In the genomic region with DNA sequence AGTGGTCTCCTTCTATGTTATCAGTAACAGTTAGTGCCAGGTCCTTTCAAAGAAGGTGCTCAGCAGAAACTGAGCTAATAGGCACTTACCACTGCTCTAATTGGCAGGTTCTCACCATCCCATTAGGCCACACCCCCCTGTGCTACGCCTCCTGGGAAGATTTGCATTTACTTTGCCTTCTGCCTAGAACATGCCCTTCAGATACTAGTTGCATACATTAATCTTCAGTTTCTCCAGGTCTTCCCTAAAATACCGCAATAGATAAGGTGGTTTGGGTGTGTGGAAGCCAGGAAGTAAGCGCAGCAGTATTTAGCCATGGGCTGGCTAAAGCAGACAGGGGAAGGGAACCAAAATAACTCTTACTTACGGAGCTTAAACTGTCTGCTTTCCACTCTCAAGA, we compare ENCODE assay signal across 23 mouse cellular contexts. TPM values are rescaled to one million over a fixed set of nuclear protein-coding genes. Genes with fewer than 3 reads are reported as not detected.
DNase-seq lines count a peak whose midpoint lies in the region; ATAC-seq and TF ChIP-seq lines count a peak whose summit lies in the region.
"Had no signal": no experiment of that assay in that cellular context is flagged by ENCODE, and none has a peak within 500 bp of the region (broad histone marks: within the 10 kb centered on the region; RNA-seq: fewer than 3 reads in every experiment).

No protein-coding gene starts in this region.

- WGBS in forebrain, embryonic 14.5 days: 75% methylated on average over 4 of the region's 4 CpGs
- WGBS in forebrain, embryonic 11.5 days: 86% methylated on average over 4 of the region's 4 CpGs

- no peak for ATAC-seq in forebrain, embryonic 14.5 days
- no peak for ATAC-seq in forebrain, embryonic 11.5 days (replicated peaks; ENCODE audit: low FRiP score)
- ATAC-seq: activated CD4-positive, CD25-positive, alpha-beta regulatory T cell, adult 4 months; CD4-positive, CD25-positive, alpha-beta regulatory T cell, adult 4 months; Patski had no signal

- no peak for TF ChIP-seq RAD21 in MEL (IDR thresholded peaks at IDR 0.05; ENCODE audit: low read depth, low read length)

- TF ChIP-seq EP300 in MEL (IDR thresholded peaks at IDR 0.05; ENCODE audit: low read depth in 1 of 2, low read length in 2 of 2): no peak

- H3K4me2 ChIP-seq in forebrain, embryonic 14.5 days (ENCODE audit: low read length): no peak overlapping the region
- no peak overlapping the region for H3K4me2 ChIP-seq in forebrain, embryonic 11.5 days (ENCODE audit: low read depth, low read length, severe bottlenecking)

- H3K27me3 ChIP-seq in forebrain, embryonic 14.5 days (replicated peaks; ENCODE audit: control insufficient read depth, insufficient read depth, low read length): no peaks in the 10 kb centered on the region
- H3K27me3 ChIP-seq in forebrain, embryonic 11.5 days (ENCODE audit: control insufficient read depth, insufficient read depth, low read length): no peaks in the 10 kb centered on the region; the same call in 1 of the 2 replicates
- no peaks in the 10 kb centered on the region for H3K27me3 ChIP-seq in MEL (ENCODE audit: control insufficient read depth in 1 of 2, insufficient read depth in 2 of 2, low read length in 2 of 2)
- H3K27me3 ChIP-seq: CH12.LX, Patski had no signal

- no peaks in the 10 kb centered on the region for H3K36me3 ChIP-seq in forebrain, embryonic 14.5 days (ENCODE audit: control insufficient read depth, insufficient read depth, low read length)
- H3K36me3 ChIP-seq in forebrain, embryonic 11.5 days (ENCODE audit: control insufficient read depth, insufficient read depth, low read length): no peaks in the 10 kb centered on the region
- H3K36me3 ChIP-seq in MEL (ENCODE audit: control insufficient read depth in 1 of 2, insufficient read depth in 2 of 2, low read length in 2 of 2): peaks cover 0 to 7% of the 10 kb centered on the region in 2 experiments; a peak in 2 of 4 replicates
- H3K36me3 ChIP-seq: G1E had no signal

- H3K9me3 ChIP-seq in forebrain, embryonic 14.5 days (replicated peaks; ENCODE audit: control insufficient read depth, low read length): no peaks in the 10 kb centered on the region
- H3K9me3 ChIP-seq in forebrain, embryonic 11.5 days (ENCODE audit: control insufficient read depth, low read length): no peaks in the 10 kb centered on the region; the same call in 1 of the 2 replicates
- no peaks in the 10 kb centered on the region for H3K9me3 ChIP-seq in MEL (replicated peaks; ENCODE audit: insufficient read depth, low read length)

- no peak overlapping the region for H3K27ac ChIP-seq in forebrain, embryonic 14.5 days (ENCODE audit: low read depth, low read length)
- no peak overlapping the region for H3K27ac ChIP-seq in forebrain, embryonic 11.5 days (ENCODE audit: low read depth, low read length)
- no peak overlapping the region for H3K27ac ChIP-seq in MEL (ENCODE audit: control insufficient read depth, low read depth, low read length)

- H3K79me2 ChIP-seq in MEL (ENCODE audit: control insufficient read depth, insufficient read depth, low read length, poor library complexity): peaks cover 14% of the 10 kb centered on the region

- DNase-seq in forebrain, embryonic 14.5 days (ENCODE audit: low spot score): peak; percentile 31
- DNase-seq in forebrain, embryonic 11.5 days (ENCODE audit: low spot score): no peak
- peak; percentile 67 for DNase-seq in MEL (ENCODE audit: low read depth, low spot score)
- peak; percentile 68 for DNase-seq in MEL-GATA-1-ER (ENCODE audit: extremely low read depth, low read depth)
- DNase-seq in layer of hippocampus, adult 18-20 months (ENCODE audit: low spot score in 2 of 2): no peak
- no peak for DNase-seq in left cerebral cortex, adult 11 months (ENCODE audit: low spot score)
- DNase-seq: adrenal gland, adult 2 months; adrenal gland, adult 8-10 months; adrenal gland, postnatal 10 days; adrenal gland, postnatal 14 days; adrenal gland, postnatal 25 days; adrenal gland, postnatal 36 days; B cell, adult 2 months; cerebellum, adult 11 months; cerebellum, adult 11-12 months; cerebellum, adult 18-20 months; cerebellum, adult 2 months; cerebellum, adult 8-10 months had no signal

- no peak overlapping the region for H3K9ac ChIP-seq in forebrain, embryonic 14.5 days (ENCODE audit: low read length)
- H3K9ac ChIP-seq in forebrain, embryonic 11.5 days (ENCODE audit: low read length): no peak overlapping the region
- H3K9ac ChIP-seq in MEL (ENCODE audit: control insufficient read depth, low read depth, low read length, poor library complexity, severe bottlenecking): no peak overlapping the region

- peaks cover 3% of the 10 kb centered on the region; the same call in 1 of the 2 replicates for H3K4me1 ChIP-seq in forebrain, embryonic 14.5 days (ENCODE audit: control insufficient read depth, insufficient read depth, low read length)
- H3K4me1 ChIP-seq in forebrain, embryonic 11.5 days (replicated peaks; ENCODE audit: control insufficient read depth, insufficient read depth, low read length): no peaks in the 10 kb centered on the region
- peaks cover 0 to 6% of the 10 kb centered on the region in 2 experiments; a peak in 3 of 4 replicates for H3K4me1 ChIP-seq in MEL (ENCODE audit: control insufficient read depth in 1 of 2, insufficient read depth in 2 of 2, low read length in 2 of 2)

- no peak for TF ChIP-seq CTCF in MEL (IDR thresholded peaks at IDR 0.05 in 2 of 3, conservative IDR thresholded peaks at IDR 0.05 in 1 of 3; ENCODE audit: control insufficient read depth in 1 of 3, insufficient read depth in 1 of 3, low read depth in 2 of 3, low read length in 3 of 3, poor library complexity in 1 of 3, severe bottlenecking in 1 of 3)

- no peak for TF ChIP-seq POLR2A in MEL (IDR thresholded peaks at IDR 0.05; ENCODE audit: control insufficient read depth in 1 of 2, insufficient read depth in 1 of 2, low read depth in 1 of 2, low read length in 2 of 2, poor library complexity in 1 of 2)

- H3K4me3 ChIP-seq in forebrain, embryonic 14.5 days (ENCODE audit: low read depth, low read length): no peak overlapping the region
- H3K4me3 ChIP-seq in forebrain, embryonic 11.5 days (ENCODE audit: low read depth, low read length): no peak overlapping the region
- no peak overlapping the region for H3K4me3 ChIP-seq in MEL (ENCODE audit: control insufficient read depth in 1 of 2, insufficient read depth in 1 of 2, low read depth in 2 of 2, low read length in 2 of 2)

TF ChIP-seq in MEL, 35 proteins besides CTCF, POLR2A, EP300 and RAD21:
- TF ChIP-seq MAX (IDR thresholded peaks at IDR 0.05; ENCODE audit: low read length) (no peak), TBP (IDR thresholded peaks at IDR 0.05; ENCODE audit: low read depth, low read length) (no peak), UBTF (IDR thresholded peaks at IDR 0.05; ENCODE audit: borderline replicate concordance, insufficient read depth, low read depth, low read length) (no peak), HCFC1 (IDR thresholded peaks at IDR 0.05; ENCODE audit: low read depth, low read length) (no peak), ZNF384 (IDR thresholded peaks at IDR 0.05; ENCODE audit: low read depth, low read length) (no peak), SIN3A (IDR thresholded peaks at IDR 0.05; ENCODE audit: low read length) (no peak), KAT2A (conservative IDR thresholded peaks at IDR 0.05; ENCODE audit: low read depth, low read length) (no peak), POLR2AphosphoS5 (IDR thresholded peaks at IDR 0.05; ENCODE audit: borderline replicate concordance, low read depth, low read length) (no peak), MAFK (IDR thresholded peaks at IDR 0.05; ENCODE audit: borderline replicate concordance, low read depth, low read length) (no peak), CHD1 (IDR thresholded peaks at IDR 0.05; ENCODE audit: low read depth, low read length) (no peak), MEF2A (IDR thresholded peaks at IDR 0.05; ENCODE audit: extremely low read depth, insufficient replicate concordance, low read depth, low read length, poor library complexity, severe bottlenecking) (no peak), CHD2 (IDR thresholded peaks at IDR 0.05; ENCODE audit: low read length) (no peak), SMC3 (IDR thresholded peaks at IDR 0.05; ENCODE audit: low read depth, low read length) (no peak), TAL1 (IDR thresholded peaks at IDR 0.05; ENCODE audit: low read length) (no peak), ZC3H11A (IDR thresholded peaks at IDR 0.05; ENCODE audit: low read depth, low read length) (no peak), BHLHE40 (IDR thresholded peaks at IDR 0.05; ENCODE audit: borderline replicate concordance, low read depth, low read length) (no peak), ETS1 (IDR thresholded peaks at IDR 0.05; ENCODE audit: low read depth, low read length) (no peak), MAZ (IDR thresholded peaks at IDR 0.05; ENCODE audit: low read depth, low read length) (no peak), E2F4 (IDR thresholded peaks at IDR 0.05; ENCODE audit: borderline replicate concordance, low read depth, low read length) (no peak), MYB (IDR thresholded peaks at IDR 0.05; ENCODE audit: low read depth, low read length) (no peak)

RNA-seq across cellular contexts. Expression of gene Ano6, which starts 4.0 kb away (rescaled TPM):
- polyA plus RNA-seq in forebrain, embryonic 14.5 days (2014; fragmentation: Nextera tagmentation; extraction: Ambion mirVana): 14.6 and 20.1 TPM in 2 replicates
- polyA plus RNA-seq in forebrain, embryonic 11.5 days (2014; fragmentation: Nextera tagmentation; extraction: Ambion mirVana): 38.0 and 40.3 TPM in 2 replicates
- total RNA-seq in MEL (2012; rRNA removed): 66.6 and 69.4 TPM in 2 replicates
- polyA plus RNA-seq in MEL (2012; ENCODE audit: insufficient read depth in 1 of 2, insufficient read length in 2 of 2, low read depth in 1 of 2, low replicate concordance in 2 of 2, missing spikeins in 1 of 2): 10 to 100 TPM; 54.8 to 61.4 TPM
- total RNA-seq in layer of hippocampus, adult 18-20 months (2021): 10 to 100 TPM; 20.6 to 27.4 TPM

Comparison
In these comparisons a context has a peak if more than half of its experiments do, and no peak if none do; other contexts are left out.
1. DNase-seq: peak in forebrain, embryonic 14.5 days (single experiment), MEL (single experiment) and MEL-GATA-1-ER (single experiment); none in forebrain, embryonic 11.5 days (single experiment), layer of hippocampus, adult 18-20 months (0 of 2) and left cerebral cortex, adult 11 months (single experiment).